Comparison of ENCODE assay signal across 12 mouse cellular contexts in the genomic region with DNA sequence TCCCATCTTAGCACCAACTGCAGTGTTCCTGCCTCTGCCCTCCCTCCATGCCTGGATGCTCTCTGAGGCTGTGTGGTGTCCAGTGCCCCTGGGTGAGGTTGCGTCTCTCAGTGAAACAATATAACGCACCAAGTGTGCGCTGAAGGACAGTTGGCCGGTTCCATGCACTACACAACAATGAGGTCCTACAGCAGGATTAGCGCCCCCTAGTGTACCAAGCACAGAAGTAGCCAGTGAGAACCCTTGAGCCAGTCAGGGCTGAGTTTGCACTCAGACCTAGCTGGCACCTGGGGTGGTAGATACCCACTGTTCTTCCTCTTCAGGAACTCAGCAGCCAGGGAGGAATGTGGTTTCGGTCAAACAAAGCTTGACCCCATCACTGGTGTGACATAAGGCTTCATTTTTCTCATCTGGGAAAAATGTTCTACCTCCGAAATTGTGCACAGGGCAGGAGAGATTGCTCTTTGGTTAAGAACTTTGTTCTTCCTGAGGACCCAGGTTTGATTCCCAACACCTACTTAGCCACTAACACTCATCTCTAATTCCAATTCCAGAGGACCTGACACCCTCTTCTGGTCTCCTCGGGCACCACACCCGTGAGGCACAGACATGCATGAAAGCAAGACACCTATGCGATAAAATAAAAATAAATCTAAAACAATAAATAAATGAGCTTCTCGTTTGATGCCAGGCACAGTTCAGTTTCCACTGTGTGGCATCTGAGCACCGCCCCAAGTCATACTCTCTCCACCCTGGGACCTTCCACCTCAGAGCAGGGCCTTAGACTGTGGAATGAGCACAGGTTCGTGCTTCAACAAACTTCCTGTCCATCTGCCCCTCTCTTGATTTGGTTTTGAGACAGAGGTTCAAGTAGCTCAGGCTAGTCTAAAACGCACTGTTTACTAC. TPM values are rescaled to one million over a fixed set of nuclear protein-coding genes. Genes with fewer than 3 reads are reported as not detected.
DNase-seq lines count a peak whose midpoint lies in the region; ATAC-seq and TF ChIP-seq lines count a peak whose summit lies in the region.
"Had no signal": no experiment of that assay in that cellular context is flagged by ENCODE, and none has a peak within 500 bp of the region (broad histone marks: within the 10 kb centered on the region; RNA-seq: fewer than 3 reads in every experiment).

No protein-coding gene starts in this region.

- peaks cover 4% of the 10 kb centered on the region; the same call in 1 of the 2 replicates for H3K4me1 ChIP-seq in embryonic facial prominence, embryonic 11.5 days (ENCODE audit: control insufficient read depth, insufficient read depth, low read length)
- peaks cover 34% of the 10 kb centered on the region for H3K4me1 ChIP-seq in embryonic facial prominence, embryonic 10.5 days
- peaks cover 45% of the 10 kb centered on the region for H3K4me1 ChIP-seq in thymus, adult 2 months (replicated peaks; ENCODE audit: control insufficient read depth, insufficient read depth, low read length)
- peaks cover 7% of the 10 kb centered on the region for H3K4me1 ChIP-seq in intestine, postnatal 0 days (replicated peaks; ENCODE audit: control insufficient read depth, insufficient read depth, low read length)
- no peaks in the 10 kb centered on the region for H3K4me1 ChIP-seq in stomach, postnatal 0 days (replicated peaks; ENCODE audit: control insufficient read depth, insufficient read depth)
- H3K4me1 ChIP-seq in forebrain, embryonic 15.5 days, result no peaks in the 10 kb centered on the region
- H3K4me1 ChIP-seq: limb, embryonic 13.5 days; neural tube, embryonic 15.5 days had no signal

- H3K36me3 ChIP-seq in embryonic facial prominence, embryonic 11.5 days (replicated peaks; ENCODE audit: control insufficient read depth, insufficient read depth, low read depth, low read length), result no peaks in the 10 kb centered on the region
- H3K36me3 ChIP-seq in embryonic facial prominence, embryonic 10.5 days (replicated peaks), result peaks cover 38% of the 10 kb centered on the region
- no peaks in the 10 kb centered on the region for H3K36me3 ChIP-seq in thymus, adult 2 months (ENCODE audit: control insufficient read depth, insufficient read depth, low read length)
- H3K36me3 ChIP-seq in intestine, postnatal 0 days (ENCODE audit: control insufficient read depth, insufficient read depth), result peaks cover 33% of the 10 kb centered on the region
- no peaks in the 10 kb centered on the region; the same call in 1 of the 2 replicates for H3K36me3 ChIP-seq in stomach, postnatal 0 days (ENCODE audit: control insufficient read depth, insufficient read depth, low read length)
- H3K36me3 ChIP-seq in forebrain, embryonic 15.5 days, result no peaks in the 10 kb centered on the region

- TF ChIP-seq POLR2A in thymus, adult 2 months (IDR thresholded peaks at IDR 0.05; ENCODE audit: control insufficient read depth, extremely low read depth, insufficient read depth, low read length, poor library complexity), result no peak

- H3K27me3 ChIP-seq in embryonic facial prominence, embryonic 11.5 days (ENCODE audit: control insufficient read depth, insufficient read depth, low read length), result no peaks in the 10 kb centered on the region
- H3K27me3 ChIP-seq in embryonic facial prominence, embryonic 10.5 days (replicated peaks; ENCODE audit: low read depth, poor library complexity, severe bottlenecking), result no peaks in the 10 kb centered on the region
- H3K27me3 ChIP-seq in thymus, adult 2 months (ENCODE audit: control insufficient read depth, insufficient read depth, low read length), result no peaks in the 10 kb centered on the region
- no peaks in the 10 kb centered on the region for H3K27me3 ChIP-seq in intestine, postnatal 0 days (replicated peaks; ENCODE audit: control insufficient read depth, insufficient read depth, low read length)
- no peaks in the 10 kb centered on the region for H3K27me3 ChIP-seq in stomach, postnatal 0 days (ENCODE audit: control insufficient read depth, insufficient read depth, low read length)
- H3K27me3 ChIP-seq in forebrain, embryonic 15.5 days, result no peaks in the 10 kb centered on the region
- H3K27me3 ChIP-seq: limb, embryonic 13.5 days; neural tube, embryonic 15.5 days; Patski had no signal

- TF ChIP-seq CTCF in thymus, adult 2 months (IDR thresholded peaks at IDR 0.05; ENCODE audit: borderline replicate concordance, control insufficient read depth, extremely low read depth, insufficient read depth, low read length, poor library complexity), result peak; percentile 70; the same call in 1 of the 2 replicates
- TF ChIP-seq CTCF in intestine, postnatal 0 days (IDR thresholded peaks at IDR 0.05; ENCODE audit: low read depth), result peak; percentile 78
- peak; percentile 63 for TF ChIP-seq CTCF in stomach, postnatal 0 days (IDR thresholded peaks at IDR 0.05; ENCODE audit: low read depth)

- H3K9ac ChIP-seq in embryonic facial prominence, embryonic 11.5 days (replicated peaks; ENCODE audit: low read length), result no peak overlapping the region
- H3K9ac ChIP-seq in intestine, postnatal 0 days (ENCODE audit: low read depth, low read length), result no peak overlapping the region
- H3K9ac ChIP-seq in stomach, postnatal 0 days (ENCODE audit: low read length), result no peak overlapping the region
- H3K9ac ChIP-seq in forebrain, embryonic 15.5 days (replicated peaks), result no peak overlapping the region
- H3K9ac ChIP-seq: limb, embryonic 13.5 days; neural tube, embryonic 15.5 days had no signal

- no peak overlapping the region for H3K4me2 ChIP-seq in embryonic facial prominence, embryonic 11.5 days (ENCODE audit: low read depth, low read length)
- no peak overlapping the region for H3K4me2 ChIP-seq in intestine, postnatal 0 days (replicated peaks; ENCODE audit: low read depth)
- H3K4me2 ChIP-seq in stomach, postnatal 0 days (replicated peaks; ENCODE audit: low read depth), result no peak overlapping the region
- H3K4me2 ChIP-seq in forebrain, embryonic 15.5 days (replicated peaks), result no peak overlapping the region
- H3K4me2 ChIP-seq: limb, embryonic 13.5 days; neural tube, embryonic 15.5 days had no signal

- no peaks in the 10 kb centered on the region for H3K9me3 ChIP-seq in embryonic facial prominence, embryonic 11.5 days (replicated peaks; ENCODE audit: control insufficient read depth, low read length)
- no peaks in the 10 kb centered on the region for H3K9me3 ChIP-seq in embryonic facial prominence, embryonic 10.5 days
- no peaks in the 10 kb centered on the region for H3K9me3 ChIP-seq in intestine, postnatal 0 days (ENCODE audit: control insufficient read depth)
- H3K9me3 ChIP-seq in stomach, postnatal 0 days (ENCODE audit: control insufficient read depth, low read length), result no peaks in the 10 kb centered on the region
- H3K9me3 ChIP-seq in forebrain, embryonic 15.5 days, result no peaks in the 10 kb centered on the region
- H3K9me3 ChIP-seq: limb, embryonic 13.5 days; neural tube, embryonic 15.5 days had no signal

- no peak for ATAC-seq in embryonic facial prominence, embryonic 11.5 days (replicated peaks; ENCODE audit: insufficient number of reproducible peaks, low FRiP score, low TSS enrichment, low read depth)
- ATAC-seq in intestine, postnatal 0 days, result no peak
- ATAC-seq in stomach, postnatal 0 days (ENCODE audit: low FRiP score, low TSS enrichment), result no peak
- ATAC-seq in forebrain, embryonic 15.5 days (replicated peaks), result no peak
- ATAC-seq: Patski had no signal

- 86% methylated on average over 14 of the region's 14 CpGs for WGBS in embryonic facial prominence, embryonic 11.5 days
- WGBS in embryonic facial prominence, embryonic 10.5 days, result 89% methylated on average over 14 of the region's 14 CpGs
- WGBS in thymus, adult 2 months, result 94% methylated on average over 14 of the region's 14 CpGs
- WGBS in intestine, postnatal 0 days, result 70% methylated on average over 14 of the region's 14 CpGs
- 84% methylated on average over 14 of the region's 14 CpGs for WGBS in stomach, postnatal 0 days
- 88% methylated on average over 14 of the region's 14 CpGs for WGBS in forebrain, embryonic 15.5 days

- DNase-seq in embryonic facial prominence, embryonic 11.5 days (ENCODE audit: low spot score), result peak; percentile 25
- DNase-seq in embryonic facial prominence, embryonic 10.5 days (ENCODE audit: low spot score), result no peak
- peak; percentile 39 for DNase-seq in thymus, adult 2 months
- DNase-seq in thymus, postnatal 36 days, result no peak
- no peak for DNase-seq in stomach, postnatal 0 days (ENCODE audit: low spot score)
- no peak for DNase-seq in ovary, postnatal 10 days (ENCODE audit: low spot score)
- DNase-seq: heart, postnatal 36 days had no signal

- H3K27ac ChIP-seq in embryonic facial prominence, embryonic 11.5 days (replicated peaks; ENCODE audit: low read depth, low read length), result no peak overlapping the region
- no peak overlapping the region for H3K27ac ChIP-seq in embryonic facial prominence, embryonic 10.5 days (replicated peaks)
- no peak overlapping the region; the same call in 1 of the 2 replicates for H3K27ac ChIP-seq in thymus, adult 2 months (ENCODE audit: control insufficient read depth, insufficient read depth, low read length)
- H3K27ac ChIP-seq in intestine, postnatal 0 days (ENCODE audit: low read depth, low read length), result peak overlapping the region; percentile 84
- H3K27ac ChIP-seq in stomach, postnatal 0 days (replicated peaks), result peak overlapping the region; percentile 56; the same call in 1 of the 2 replicates
- H3K27ac ChIP-seq in forebrain, embryonic 15.5 days (replicated peaks), result no peak overlapping the region
- H3K27ac ChIP-seq: limb, embryonic 13.5 days; neural tube, embryonic 15.5 days had no signal

- no peak overlapping the region for H3K4me3 ChIP-seq in embryonic facial prominence, embryonic 11.5 days (ENCODE audit: low read depth, low read length)
- no peak overlapping the region for H3K4me3 ChIP-seq in embryonic facial prominence, embryonic 10.5 days
- no peak overlapping the region for H3K4me3 ChIP-seq in thymus, adult 2 months (ENCODE audit: control insufficient read depth, insufficient read depth, low read length)
- no peak overlapping the region for H3K4me3 ChIP-seq in intestine, postnatal 0 days (ENCODE audit: low read depth, low read length)
- H3K4me3 ChIP-seq in stomach, postnatal 0 days (ENCODE audit: low read depth, low read length), result no peak overlapping the region
- H3K4me3 ChIP-seq in forebrain, embryonic 15.5 days, result no peak overlapping the region
- H3K4me3 ChIP-seq: limb, embryonic 13.5 days; neural tube, embryonic 15.5 days had no signal

- no peak for TF ChIP-seq EP300 in stomach, postnatal 0 days (optimal IDR thresholded peaks at IDR 0.05)

RNA-seq across cellular contexts. Expression of a gene that starts 9.5 kb away (rescaled TPM):
- polyA plus RNA-seq in embryonic facial prominence, embryonic 11.5 days (2014; fragmentation: Nextera tagmentation; extraction: Ambion mirVana), result 34.9 and 39.1 TPM in 2 replicates
- polyA plus RNA-seq in embryonic facial prominence, embryonic 10.5 days (2016; fragmentation: Nextera tagmentation; extraction: Ambion mirVana), result 46.6 and 47.6 TPM in 2 replicates
- polyA plus RNA-seq in thymus, adult 2 months (2012; rRNA removed), result 79.3 and 84.0 TPM in 2 replicates
- polyA plus RNA-seq in intestine, postnatal 0 days (2015; fragmentation: Nextera tagmentation; extraction: Ambion mirVana), result 86.2 and 88.8 TPM in 2 replicates
- polyA plus RNA-seq in stomach, postnatal 0 days (2015; fragmentation: Nextera tagmentation; extraction: Ambion mirVana), result 45.5 and 46.0 TPM in 2 replicates
- 15.6 and 16.5 TPM in 2 replicates for polyA plus RNA-seq in forebrain, embryonic 15.5 days (2015; fragmentation: Nextera tagmentation; extraction: Ambion mirVana)

Comparison
In these comparisons a context has a peak if more than half of its experiments do, and no peak if none do; other contexts are left out.
1. DNase-seq: peak in embryonic facial prominence, embryonic 11.5 days (single experiment) and thymus, adult 2 months (single experiment); none in embryonic facial prominence, embryonic 10.5 days (single experiment), thymus, postnatal 36 days (0 of 2), stomach, postnatal 0 days (single experiment) and ovary, postnatal 10 days (single experiment).
2. H3K27ac ChIP-seq: peak in intestine, postnatal 0 days (single experiment) and stomach, postnatal 0 days (single experiment); none in embryonic facial prominence, embryonic 11.5 days (single experiment), embryonic facial prominence, embryonic 10.5 days (single experiment), thymus, adult 2 months (single experiment) and forebrain, embryonic 15.5 days (single experiment).
3. Peak in every context shown above with its lines, with median percentiles within 50 percentile points of each other: CTCF ChIP-seq.